Mouse (Mus musculus): ENCODE data around the gene Gm49361.

- TF ChIP-seq EP300 (IDR thresholded peaks at IDR 0.05; ENCODE audit: insufficient read depth, low read depth, low read length) (no peak), POLR2A (IDR thresholded peaks at IDR 0.05; ENCODE audit: insufficient read depth, low read depth, low read length) (no peak), CTCF (IDR thresholded peaks at IDR 0.05) (no peak)
Observed at GRCm38 (mm10) chr14:57706760-57707099, 39.2 kb downstream of the Gm49361 start.
